Mouse (Mus musculus) small intestine, adult 2 months (tissue): ENCODE data around the gene Lipe. TPM values are rescaled to one million over a fixed set of nuclear protein-coding genes. Genes with fewer than 3 reads are reported as not detected.

Experiments used
- H3K27ac ChIP-seq: fragments of 200-500 bp; 2 replicates; pipeline ENCODE4 v1.5.1; 2012; ENCODE audit warnings: low read depth, low read length, control low read depth, inconsistent platforms; ENCODE audit not compliant: insufficient read depth
- H3K27me3 ChIP-seq: fragments of 200-500 bp; 2 replicates; pipeline ENCODE4 v1.6.1; 2012; ENCODE audit warnings: mild to moderate bottlenecking, moderate library complexity, low read length, inconsistent platforms; ENCODE audit not compliant: control insufficient read depth, insufficient read depth
- H3K36me3 ChIP-seq: fragments of 200-500 bp; 2 replicates; pipeline ENCODE4 v1.6.1; 2012; ENCODE audit warnings: mild to moderate bottlenecking, low read length, control low read depth, inconsistent platforms; ENCODE audit not compliant: control insufficient read depth, insufficient read depth
- H3K4me1 ChIP-seq: fragments of 200-500 bp; 2 replicates; pipeline ENCODE4 v1.6.1; 2012; ENCODE audit warnings: low read length, inconsistent platforms, mixed read lengths; ENCODE audit not compliant: control insufficient read depth, insufficient read depth, insufficient read length
- H3K4me3 ChIP-seq: fragments of 200-500 bp; 2 replicates; pipeline ENCODE4 v1.5.1; 2012; ENCODE audit warnings: low read depth, mild to moderate bottlenecking, control low read depth, inconsistent platforms, low read length, moderate library complexity
- CTCF ChIP-seq: fragments of 200-500 bp; IDR thresholded peaks from 2 replicates; pipeline ENCODE4 v1.5.1; 2012; ENCODE audit warnings: low read depth, mild to moderate bottlenecking, control low read depth, inconsistent platforms, low read length, moderate library complexity, mixed read lengths; ENCODE audit not compliant: insufficient replicate concordance, insufficient read length; ENCODE audit errors: extremely low read depth
- POLR2A ChIP-seq: fragments of 200-500 bp; IDR thresholded peaks from 2 replicates; pipeline ENCODE4 v1.6.1; 2012; ENCODE audit warnings: low read depth, mild to moderate bottlenecking, control low read depth, inconsistent platforms, low read length, moderate library complexity
- WGBS: fragments of 180-500 bp; shearing (Covaris S2); methylation state at CpG from one replicate; pipeline ENCODE4 v1.1.7; 2018; 5-methylcytosine and 5-hydroxymethylcytosine counted together
- polyA plus RNA-seq: library from polyadenylated mRNA; depleted of rRNA; stranded (reverse); fragments of >200 nt; gene quantifications from 2 replicates; pipeline ENCODE4 v1.2.3, GENCODE M21; 2012

Gene Lipe
- polyA plus RNA-seq, 1 experiment = 186 TPM

DNA sequence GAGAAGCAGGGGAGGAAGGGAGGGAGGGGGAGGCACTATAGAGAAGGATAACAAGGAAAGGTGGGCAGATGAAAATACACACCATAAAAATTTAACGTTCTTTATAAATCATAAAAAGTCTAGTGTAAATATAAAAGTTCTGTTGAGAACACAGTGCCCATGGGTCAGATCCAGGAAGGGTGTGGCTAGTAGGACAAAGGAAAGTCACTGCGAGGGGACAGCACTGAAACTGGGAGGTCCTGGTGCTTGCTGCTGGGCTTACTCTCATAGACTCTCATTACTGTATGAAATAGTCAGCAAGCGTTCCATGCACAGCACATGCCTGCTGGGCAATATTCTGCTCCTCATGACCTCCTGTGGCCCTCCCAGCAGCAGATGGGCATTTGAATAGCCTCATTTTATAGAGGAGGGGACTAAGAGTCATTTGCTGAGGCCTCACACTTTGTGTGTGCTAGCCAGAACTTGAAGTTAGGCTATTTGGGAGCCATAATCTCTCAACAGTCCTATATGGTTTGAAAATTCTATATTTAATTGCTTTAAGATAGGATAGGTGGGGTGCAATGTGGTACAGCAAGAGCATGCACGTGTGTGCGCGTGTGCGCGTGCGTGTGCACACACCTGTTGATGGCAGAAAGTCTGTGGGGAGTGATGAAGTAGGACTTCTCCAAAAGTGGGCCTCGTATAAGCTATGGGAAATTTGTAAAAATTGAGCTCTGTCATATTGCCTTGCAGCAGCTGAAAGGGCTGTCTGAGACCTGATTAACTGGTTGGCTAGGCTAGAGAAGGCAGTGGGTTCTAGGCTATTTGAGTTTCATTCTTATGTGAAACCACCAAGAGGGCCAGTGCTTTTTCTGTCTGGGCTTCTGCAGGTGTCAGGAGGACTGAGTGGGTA lies 36.4 kb upstream of the Lipe start:
- TF ChIP-seq POLR2A = no peak
- H3K4me1 ChIP-seq = peaks cover 63% of the 10 kb centered on the region
- no peaks in the 10 kb centered on the region for H3K36me3 ChIP-seq
- H3K27ac ChIP-seq = peak overlapping the region; percentile 80
- no peak overlapping the region for H3K4me3 ChIP-seq
- no peaks in the 10 kb centered on the region for H3K27me3 ChIP-seq
- WGBS = 52% methylated on average over 10 of the region's 10 CpGs

DNA sequence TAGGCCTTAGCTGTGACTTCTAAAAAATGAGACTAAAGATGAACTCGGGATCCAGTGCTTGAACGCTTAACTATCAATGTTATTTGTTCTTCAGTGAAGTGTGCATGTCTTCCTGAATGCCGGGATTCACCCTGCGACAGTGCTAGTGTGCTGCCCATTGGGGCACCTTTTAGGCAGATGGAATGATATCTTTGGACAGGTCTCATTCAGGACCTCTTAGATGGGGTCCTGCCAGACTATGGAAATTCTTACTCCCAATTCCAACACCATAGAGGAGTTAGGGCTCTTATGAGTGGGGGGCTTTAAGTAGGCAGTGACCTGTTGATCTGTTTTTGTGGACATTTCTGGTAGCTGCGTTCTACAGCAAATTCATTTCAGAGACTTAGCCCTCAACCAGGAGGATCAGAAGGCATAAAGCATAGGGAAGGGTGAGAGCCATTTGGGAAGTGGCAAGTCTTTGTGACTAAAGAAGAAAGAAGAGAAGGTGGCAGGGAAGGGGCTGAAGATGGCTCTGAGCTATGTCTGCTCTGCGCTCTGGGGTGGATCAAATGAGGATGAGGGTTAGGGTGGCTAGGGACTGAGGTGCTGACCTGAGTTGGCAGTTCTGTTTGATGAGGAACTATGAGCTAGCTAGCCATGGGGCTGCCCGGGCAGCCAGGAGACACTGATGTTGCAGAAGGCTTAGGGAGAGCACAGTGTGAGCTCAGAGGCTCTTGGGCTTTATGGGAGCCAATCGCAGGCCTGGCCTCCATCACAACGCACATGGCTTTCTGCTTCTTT lies 35.5 kb upstream of the Lipe start:
- Histone ChIP-seq H3K27me3 (no peaks in the 10 kb centered on the region), H3K36me3 (no peaks in the 10 kb centered on the region), H3K27ac (peak overlapping the region; percentile 80), H3K4me3 (no peak overlapping the region), H3K4me1 (peaks cover 57% of the 10 kb centered on the region)
- TF ChIP-seq POLR2A (no peak), CTCF (no peak)
- 49% methylated on average over 9 of the region's 9 CpGs for WGBS

DNA sequence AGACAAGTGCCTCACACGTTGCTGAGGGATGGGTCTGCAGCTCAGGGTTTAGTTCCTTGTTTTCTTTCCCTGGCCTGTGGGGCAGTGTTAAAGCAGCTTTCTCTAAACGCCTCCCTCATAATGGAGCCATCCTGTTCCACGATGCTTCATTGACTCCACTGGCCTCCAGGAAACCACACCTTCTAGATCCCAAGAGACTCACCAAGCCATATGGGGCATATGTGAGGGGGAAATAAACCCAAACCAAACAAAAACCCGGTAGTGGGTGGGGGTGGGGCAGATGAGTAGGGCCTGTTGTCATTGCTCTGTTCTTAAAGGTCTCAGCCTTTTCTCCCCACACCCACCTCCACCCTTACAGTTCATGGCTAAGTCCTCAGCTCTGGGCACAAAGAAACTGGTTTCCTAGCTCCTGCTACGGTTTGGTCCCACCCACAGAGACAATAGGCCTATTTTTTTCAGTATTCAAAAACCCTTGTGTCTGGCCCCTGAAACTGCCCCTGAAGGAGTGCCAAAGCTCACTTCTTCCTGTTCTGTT lies 34.6 kb upstream of the Lipe start:
- peaks cover 59% of the 10 kb centered on the region for H3K4me1 ChIP-seq
- H3K27ac ChIP-seq = peak overlapping the region; percentile 94
- no peak for TF ChIP-seq POLR2A
- WGBS = 10% methylated on average over 5 of the region's 5 CpGs
- no peaks in the 10 kb centered on the region for H3K36me3 ChIP-seq
- no peak overlapping the region for H3K4me3 ChIP-seq
- H3K27me3 ChIP-seq = no peaks in the 10 kb centered on the region

DNA sequence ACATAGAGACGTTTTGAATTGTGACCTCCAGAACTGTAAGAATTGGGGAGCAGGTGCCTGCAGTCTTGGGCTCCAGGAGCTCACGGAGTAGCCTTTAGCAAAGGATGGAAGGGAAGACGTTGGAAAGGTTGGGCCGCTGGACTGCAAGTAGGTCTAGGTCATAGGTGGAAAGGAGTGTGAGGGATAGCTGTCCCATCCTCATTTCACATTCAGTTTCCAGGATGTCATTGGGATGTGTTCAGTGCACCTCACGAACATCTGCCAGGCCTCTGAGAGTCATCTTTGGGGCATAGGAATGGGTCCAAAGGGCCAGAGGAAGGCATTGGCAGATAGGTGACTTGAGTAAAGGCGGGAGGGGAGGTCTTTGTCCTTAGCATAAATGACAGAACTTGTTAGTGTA lies 33.9 kb upstream of the Lipe start:
- Histone ChIP-seq H3K4me3 (no peak overlapping the region), H3K36me3 (no peaks in the 10 kb centered on the region), H3K4me1 (peaks cover 59% of the 10 kb centered on the region), H3K27me3 (no peaks in the 10 kb centered on the region), H3K27ac (peak overlapping the region; percentile 94)
- 63% methylated on average over 6 of the region's 6 CpGs for WGBS
- TF ChIP-seq POLR2A = no peak
- no peak for TF ChIP-seq CTCF

DNA sequence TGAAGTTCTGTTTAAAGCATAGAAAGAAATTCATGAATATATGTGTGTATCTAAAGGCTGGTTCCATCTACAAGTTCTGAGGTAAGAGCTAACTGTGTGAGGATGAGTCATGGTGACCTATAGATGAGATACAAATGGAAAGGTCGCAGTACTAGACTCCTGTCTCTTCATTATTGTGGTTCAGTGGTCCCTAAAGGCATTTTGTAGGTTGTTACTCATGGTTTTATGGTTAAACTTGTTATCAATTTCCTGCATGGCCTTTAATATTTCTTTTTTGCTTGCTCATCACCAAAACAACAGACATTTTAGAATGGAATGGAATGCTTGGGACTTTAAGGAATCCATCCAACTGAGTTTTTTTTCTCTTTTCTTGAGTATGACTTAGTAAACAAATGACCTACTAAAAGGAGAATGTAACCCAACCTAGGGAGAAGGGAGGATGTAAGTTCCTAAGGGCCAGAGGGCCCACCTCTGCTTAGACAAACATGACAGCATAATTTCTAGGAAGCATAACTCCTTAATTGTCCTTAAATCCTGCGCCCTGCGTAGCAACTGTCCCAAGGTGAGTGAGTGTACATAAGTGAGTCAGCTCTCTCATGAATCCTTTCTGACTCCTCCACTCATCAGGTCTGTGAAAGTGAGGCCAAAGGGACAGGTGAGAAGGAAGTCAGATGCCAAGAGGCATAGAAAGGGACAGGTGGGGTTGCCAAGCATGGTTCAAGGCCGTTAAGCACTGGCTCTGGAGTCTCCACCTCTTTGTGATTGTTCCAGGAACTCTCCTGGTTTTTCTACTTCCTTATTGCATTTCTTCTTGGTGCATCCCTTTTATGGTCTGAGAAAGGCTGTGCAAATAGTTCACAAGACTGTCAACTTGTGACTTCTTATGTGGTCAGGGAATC lies 31.6 kb upstream of the Lipe start:
- Histone ChIP-seq H3K4me3 (no peak overlapping the region), H3K27ac (peak overlapping the region; percentile 94), H3K4me1 (peaks cover 41% of the 10 kb centered on the region), H3K27me3 (no peaks in the 10 kb centered on the region), H3K36me3 (no peaks in the 10 kb centered on the region)
- 31% methylated on average over 4 of the region's 4 CpGs for WGBS
- TF ChIP-seq POLR2A (no peak), CTCF (no peak)

DNA sequence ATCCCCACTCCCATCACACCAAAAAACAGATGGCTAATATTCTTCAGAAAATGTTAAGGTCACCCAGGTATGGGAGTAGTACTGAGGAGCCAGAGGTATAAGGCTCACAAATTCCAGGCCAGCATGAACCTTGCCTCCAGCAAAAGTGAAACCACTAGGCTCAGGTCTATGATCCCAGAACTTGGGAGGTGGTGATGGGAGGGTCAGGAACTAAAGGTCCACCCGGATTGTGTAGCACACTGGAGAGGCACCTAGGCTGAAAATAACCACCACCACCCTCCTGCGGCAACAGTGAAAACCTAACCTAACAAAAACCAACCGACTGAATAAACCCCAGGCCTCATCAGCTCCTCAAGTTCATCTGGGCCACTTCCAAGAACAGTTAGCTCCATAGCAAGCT lies 29.8 kb upstream of the Lipe start:
- Histone ChIP-seq H3K4me1 (peaks cover 27% of the 10 kb centered on the region; the same call in 1 of the 2 replicates), H3K27ac (peak overlapping the region; percentile 90), H3K4me3 (no peak overlapping the region), H3K36me3 (no peaks in the 10 kb centered on the region), H3K27me3 (no peaks in the 10 kb centered on the region)
- WGBS = 24% methylated on average over 3 of the region's 3 CpGs
- TF ChIP-seq CTCF (no peak), POLR2A (no peak)
